Mouse (Mus musculus) CH12.LX (cell line): ENCODE measurements around the gene Samd1. TPM values are rescaled to one million over a fixed set of nuclear protein-coding genes. Genes with fewer than 3 reads are reported as not detected.

Experiments
- DNase-seq: peaks from one replicate; pipeline ENCODE4 v3.0.0-alpha.2; 2013; ENCODE audit errors: extremely low read depth
- H3K27ac ChIP-seq: 2 replicates; pipeline ENCODE4 v1.5.1; 2012; ENCODE audit warnings: low read depth, mild to moderate bottlenecking, control low read depth, moderate library complexity; ENCODE audit not compliant: insufficient read depth
- H3K27me3 ChIP-seq: replicated peaks from 2 replicates; pipeline ENCODE3; 2012; ENCODE audit warnings: inconsistent platforms
- H3K36me3 ChIP-seq, 2 experiments: replicated peaks in 1 of 2; 2 replicates each; pipeline versions ENCODE3 to v1.6.1; 2012; ENCODE audit warnings: inconsistent platforms in 1 of 2, low read length in 1 of 2, mild to moderate bottlenecking in 1 of 2, mixed read lengths in 1 of 2, moderate library complexity in 1 of 2; ENCODE audit not compliant: control insufficient read depth in 1 of 2, insufficient read depth in 1 of 2
- H3K4me1 ChIP-seq, 2 experiments: 2 replicates each; pipeline ENCODE4 v1.6.1; 2012; ENCODE audit warnings: inconsistent platforms in 1 of 2, moderate library complexity in 1 of 2; ENCODE audit not compliant: insufficient read depth in 2 of 2, control insufficient read depth in 1 of 2
- H3K4me2 ChIP-seq: 2 replicates; pipeline ENCODE4 v1.6.1; 2012; ENCODE audit warnings: low read depth, mild to moderate bottlenecking, control low read depth; ENCODE audit not compliant: poor library complexity, insufficient read depth, severe bottlenecking
- H3K4me3 ChIP-seq, 3 experiments: fragments of 150-350 bp in 1 of 3; sonication (generic) in 1 of 3; replicated peaks in 1 of 3; 2 replicates each; pipeline versions ENCODE3 to v1.5.1; 2011 to 2012; ENCODE audit warnings: low read depth in 2 of 3, low read length in 2 of 3, mild to moderate bottlenecking in 2 of 3, moderate library complexity in 2 of 3, control low read depth in 1 of 3, improper control_type of control experiment in 1 of 3, inconsistent platforms in 1 of 3, mixed read lengths in 1 of 3; ENCODE audit not compliant: poor library complexity in 1 of 3
- H3K79me2 ChIP-seq: replicated peaks from 2 replicates; pipeline ENCODE4 v1.6.1; 2012; ENCODE audit warnings: mild to moderate bottlenecking, moderate library complexity; ENCODE audit not compliant: control insufficient read depth, poor library complexity, insufficient read depth, severe bottlenecking; ENCODE audit errors: extremely low read depth
- H3K9ac ChIP-seq: 2 replicates; pipeline ENCODE4 v1.6.1; 2012; ENCODE audit warnings: low read depth, mild to moderate bottlenecking, control low read depth, moderate library complexity; ENCODE audit not compliant: insufficient read depth
- H3K9me3 ChIP-seq: replicated peaks from 2 replicates; pipeline ENCODE3; 2012; ENCODE audit warnings: low read length, inconsistent platforms, mixed read lengths
- BHLHE40 ChIP-seq: IDR thresholded peaks from 2 replicates; pipeline ENCODE4 v1.6.1; 2011; ENCODE audit warnings: mild to moderate bottlenecking, low read depth, low read length, improper control_type of control experiment
- CHD1 ChIP-seq: IDR thresholded peaks from 2 replicates; pipeline ENCODE4 v1.6.1; 2012; ENCODE audit warnings: low read depth, low read length, improper control_type of control experiment, inconsistent platforms
- E2F4 ChIP-seq: IDR thresholded peaks from 2 replicates; pipeline ENCODE4 v1.6.1; 2011; ENCODE audit warnings: low read depth, low read length, improper control_type of control experiment; ENCODE audit not compliant: insufficient replicate concordance
- EP300 ChIP-seq: IDR thresholded peaks from 2 replicates; pipeline ENCODE4 v1.6.1; 2011; ENCODE audit warnings: low read length, improper control_type of control experiment
- IRF4 ChIP-seq: IDR thresholded peaks from 2 replicates; pipeline ENCODE4 v1.6.1; 2014; ENCODE audit warnings: low read depth, mild to moderate bottlenecking, inconsistent platforms, low read length, improper control_type of control experiment
- JUND ChIP-seq: conservative IDR thresholded peaks from 2 replicates; pipeline ENCODE4 v1.6.1; 2011; ENCODE audit warnings: low read depth, low read length, improper control_type of control experiment
- KAT2A ChIP-seq: IDR thresholded peaks from 2 replicates; pipeline ENCODE4 v1.6.1; 2012; ENCODE audit warnings: low read length, improper control_type of control experiment, inconsistent platforms; ENCODE audit not compliant: insufficient replicate concordance
- MAFK ChIP-seq: IDR thresholded peaks from 2 replicates; pipeline ENCODE4 v1.6.1; 2011; ENCODE audit warnings: low read length, improper control_type of control experiment; ENCODE audit not compliant: insufficient replicate concordance
- MEF2A ChIP-seq: IDR thresholded peaks from 2 replicates; pipeline ENCODE4 v1.6.1; 2014; ENCODE audit warnings: low read depth, mild to moderate bottlenecking, inconsistent platforms, low read length, improper control_type of control experiment, borderline replicate concordance
- MYC ChIP-seq: IDR thresholded peaks from 2 replicates; pipeline ENCODE4 v1.6.1; 2011; ENCODE audit warnings: low read depth, mild to moderate bottlenecking, improper control_type of control experiment, low read length
- PAX5 ChIP-seq: IDR thresholded peaks from 2 replicates; pipeline ENCODE4 v1.6.1; 2012; ENCODE audit warnings: low read length, inconsistent platforms, mixed read lengths
- POLR2A ChIP-seq: IDR thresholded peaks from 2 replicates; pipeline ENCODE4 v1.6.1; 2011; ENCODE audit warnings: low read depth, mild to moderate bottlenecking, improper control_type of control experiment, low read length
- RAD21 ChIP-seq: IDR thresholded peaks from 2 replicates; pipeline ENCODE4 v1.6.1; 2011; ENCODE audit warnings: low read depth, mild to moderate bottlenecking, low read length, improper control_type of control experiment, moderate library complexity
- SIN3A ChIP-seq: IDR thresholded peaks from 2 replicates; pipeline ENCODE4 v1.6.1; 2012; ENCODE audit warnings: low read length, improper control_type of control experiment, inconsistent platforms
- TBP ChIP-seq: conservative IDR thresholded peaks from 2 replicates; pipeline ENCODE4 v1.6.1; 2011; ENCODE audit warnings: low read depth, low read length, improper control_type of control experiment
- UBTF ChIP-seq: IDR thresholded peaks from 2 replicates; pipeline ENCODE4 v1.6.1; 2012; ENCODE audit warnings: low read depth, mild to moderate bottlenecking, inconsistent platforms, low read length, improper control_type of control experiment, moderate library complexity
- USF1 ChIP-seq: IDR thresholded peaks from 2 replicates; pipeline ENCODE4 v1.6.1; 2014; ENCODE audit warnings: low read depth, mild to moderate bottlenecking, inconsistent platforms, low read length, improper control_type of control experiment
- ZKSCAN1 ChIP-seq: IDR thresholded peaks from 2 replicates; pipeline ENCODE4 v1.6.1; 2012; ENCODE audit warnings: low read depth, inconsistent platforms, low read length, improper control_type of control experiment, borderline replicate concordance
- dilution Hi-C: fragments of 300-500 bp; cut with MboI; formaldehyde crosslinking; loops from 2 replicates; pipeline ENCODE4 v1.14.3; 2020; ENCODE audit warnings: low sequenced_read_pairs; ENCODE audit not compliant: extremely low pct_unique_long_range_greater_than_20kb, extremely low pct_ligation_motif_present
- in situ Hi-C: fragments of 300-500 bp; cut with MboI; formaldehyde crosslinking; loops from 3 replicates; pipeline ENCODE4 v1.14.3; 2019; ENCODE audit warnings: low sequenced_read_pairs, low pct_ligation_motif_present, low pct_unique_long_range_greater_than_20kb, mixed read lengths
- polyA plus RNA-seq: library from polyadenylated mRNA; unstranded; fragments of >175 nt; gene quantifications from 2 replicates; pipeline ENCODE4 v1.2.1, GENCODE M21; 2012; ENCODE audit warnings: low read depth; ENCODE audit not compliant: insufficient read length
- total RNA-seq, 2 experiments: library from RNA; depleted of rRNA; stranded (reverse); fragments of 300-350 nt in 1 of 2; fragments of >200 nt in 1 of 2; gene quantifications; 2 replicates each; pipeline ENCODE4 v1.2.3; 2012 to 2014

Samd1 gene
- total and polyA plus RNA-seq, 3 experiments = 42.1 to 54.5 (median 42.3) TPM

GRCm38 (mm10) chr8:84042948-84043342, 45.5 kb downstream of the Samd1 start:
- Histone ChIP-seq H3K36me3 (peaks cover 0 to 17% of the 10 kb centered on the region in 2 experiments), H3K4me2 (peak overlapping the region; percentile 79), H3K27me3 (peaks cover 9% of the 10 kb centered on the region), H3K79me2 (no peaks in the 10 kb centered on the region), H3K4me3 (peak overlapping the region in 2 of 3 experiments; percentile 5 to 66), H3K9me3 (peaks cover 3% of the 10 kb centered on the region), H3K27ac (no peak overlapping the region), H3K4me1 (peaks cover 6 to 20% of the 10 kb centered on the region in 2 experiments), H3K9ac (no peak overlapping the region)
- no peak for TF ChIP-seq RAD21
- TF ChIP-seq MAFK = no peak
- no peak for TF ChIP-seq PAX5
- no peak for TF ChIP-seq TBP
- TF ChIP-seq EP300 = no peak
- TF ChIP-seq ZKSCAN1 = no peak
- no peak for TF ChIP-seq E2F4
- dilution Hi-C loops = no loop called here
- in situ Hi-C loops = loop anchor here (25.0 kb wide), 1 partner anchor 294 kb away; no protein-coding TSS in a partner anchor
- DNase-seq = no peak

- Histone ChIP-seq H3K4me3 (no peak overlapping the region), H3K4me2 (no peak overlapping the region), H3K9ac (no peak overlapping the region), H3K27ac (no peak overlapping the region), H3K4me1 (peaks cover 6 to 20% of the 10 kb centered on the region in 2 experiments), H3K9me3 (peaks cover 3% of the 10 kb centered on the region), H3K36me3 (peaks cover 0 to 7% of the 10 kb centered on the region in 2 experiments), H3K27me3 (peaks cover 14% of the 10 kb centered on the region), H3K79me2 (no peaks in the 10 kb centered on the region)
- dilution Hi-C loops = no loop called here
- in situ Hi-C loops = loop anchor here (25.0 kb wide), 1 partner anchor 293 kb away; no protein-coding TSS in a partner anchor
- no peak for DNase-seq
- TF ChIP-seq POLR2A = no peak
- no peak for TF ChIP-seq SIN3A
- TF ChIP-seq EP300 = no peak
- TF ChIP-seq UBTF = no peak
- no peak for TF ChIP-seq BHLHE40
- TF ChIP-seq KAT2A = no peak
- no peak for TF ChIP-seq TBP
- TF ChIP-seq JUND = no peak
- TF ChIP-seq MYC = no peak
- no peak for TF ChIP-seq USF1
- TF ChIP-seq E2F4 = no peak
- no peak for TF ChIP-seq MEF2A
- no peak for TF ChIP-seq IRF4
- no peak for TF ChIP-seq ZKSCAN1
- no peak for TF ChIP-seq PAX5
- TF ChIP-seq CHD1 = no peak
Observed at GRCm38 (mm10) chr8:84044103-84044502, 46.6 kb downstream of the Samd1 start.
